In genomic region chr9:43357011-43357410, GRCm38 (mm10) we compare ENCODE assay signal across 19 mouse cellular contexts. TPM values are rescaled to one million over a fixed set of nuclear protein-coding genes. Genes with fewer than 3 reads are reported as not detected.
"Had no signal": no experiment of that assay in that cellular context is flagged by ENCODE, and none has a peak within 500 bp of the region (broad histone marks: within the 10 kb centered on the region; RNA-seq: fewer than 3 reads in every experiment).

No protein-coding gene starts in this region.

- H3K36me3 ChIP-seq: midbrain, embryonic 10.5 days; midbrain, embryonic 12.5 days; neural tube, embryonic 13.5 days; neural tube, embryonic 15.5 days had no signal

- H3K27me3 ChIP-seq: neural tube, embryonic 13.5 days; neural tube, embryonic 15.5 days had no signal

- DNase-seq: lung, embryonic 14.5 days; lung, postnatal 10 days; lung, postnatal 4 days; midbrain, embryonic 14.5 days; retina, postnatal 1 day; right cerebral cortex, adult 18-20 months; right cerebral cortex, postnatal 25 days; right cerebral cortex, postnatal 4 days; spleen, adult 18-20 months; thymus, adult 18-20 months; thymus, postnatal 14 days had no signal

- H3K4me2 ChIP-seq: lung, embryonic 14.5 days; midbrain, embryonic 12.5 days; neural tube, embryonic 13.5 days; neural tube, embryonic 15.5 days had no signal

- H3K27ac ChIP-seq: midbrain, embryonic 12.5 days; neural tube, embryonic 13.5 days; neural tube, embryonic 15.5 days had no signal

- ATAC-seq: midbrain, embryonic 16.5 days had no signal

- H3K4me3 ChIP-seq: midbrain, embryonic 10.5 days; midbrain, embryonic 12.5 days; myocyte; neural tube, embryonic 13.5 days; neural tube, embryonic 15.5 days had no signal

- H3K9me3 ChIP-seq: midbrain, embryonic 10.5 days; midbrain, embryonic 12.5 days; neural tube, embryonic 13.5 days; neural tube, embryonic 15.5 days had no signal

- H3K9ac ChIP-seq: lung, embryonic 14.5 days; midbrain, embryonic 12.5 days; neural tube, embryonic 13.5 days; neural tube, embryonic 15.5 days had no signal

RNA-seq across cellular contexts. Expression of gene Trim29, which starts 46.4 kb away (rescaled TPM):
- total RNA-seq: megakaryocyte, adult 5-6 weeks; megakaryocyte-erythroid progenitor cell, adult 5-6 weeks had no signal
- polyA plus RNA-seq: midbrain, embryonic 14.5 days had no signal
